Mouse (Mus musculus) gastrocnemius, adult 18-20 months (tissue): Measurements from ENCODE around the gene Hacl1. TPM values are rescaled to one million over a fixed set of nuclear protein-coding genes. Genes with fewer than 3 reads are reported as not detected.

Experiments
- total RNA-seq, 2 experiments: library from RNA; stranded (reverse); gene quantifications; 2 replicates each; pipeline ENCODE4 v1.2.3; 2021

The Hacl1 gene
- total RNA-seq, 2 experiments from 2014 or later, result 10.3 to 11.3 TPM

Other genes with a start within 250 kb of the Hacl1 start
- 10 to 100 TPM; 53.6 to 65.7 TPM for gene Sh3bp5, start 205.2 kb downstream of the Hacl1 start, total RNA-seq
- gene Eaf1, start 146.9 kb downstream of the Hacl1 start, total RNA-seq, result 10 to 100 TPM; 10.3 to 13.1 TPM
- 1 to 10 TPM; 7.3 to 8.2 TPM for gene Mettl6, start 146.2 kb downstream of the Hacl1 start, total RNA-seq
- 1 to 10 TPM; 6.4 to 7.2 TPM for gene Colq, start 49.9 kb downstream of the Hacl1 start, total RNA-seq
- not detected for gene Gm49387, start 408 bp downstream of the Hacl1 start, total RNA-seq
- gene Btd, start 258 bp downstream of the Hacl1 start, total RNA-seq, result 1 to 10 TPM; 3.7 to 4.6 TPM
- gene Ankrd28, start 189.4 kb upstream of the Hacl1 start, total RNA-seq, result 10 to 100 TPM; 44.7 to 55.8 TPM